Mouse (Mus musculus) stomach, postnatal 0 days (tissue): ENCODE measurements around the gene Evi2b.

Experiments
- CTCF ChIP-seq: IDR thresholded peaks from 2 replicates; pipeline ENCODE4 v1.5.1; 2016; ENCODE audit warnings: antibody characterized with exemption, low read depth, mild to moderate bottlenecking, moderate library complexity
- EP300 ChIP-seq: optimal IDR thresholded peaks from 2 replicates; pipeline ENCODE3; 2016; ENCODE audit warnings: antibody characterized with exemption

DNA sequence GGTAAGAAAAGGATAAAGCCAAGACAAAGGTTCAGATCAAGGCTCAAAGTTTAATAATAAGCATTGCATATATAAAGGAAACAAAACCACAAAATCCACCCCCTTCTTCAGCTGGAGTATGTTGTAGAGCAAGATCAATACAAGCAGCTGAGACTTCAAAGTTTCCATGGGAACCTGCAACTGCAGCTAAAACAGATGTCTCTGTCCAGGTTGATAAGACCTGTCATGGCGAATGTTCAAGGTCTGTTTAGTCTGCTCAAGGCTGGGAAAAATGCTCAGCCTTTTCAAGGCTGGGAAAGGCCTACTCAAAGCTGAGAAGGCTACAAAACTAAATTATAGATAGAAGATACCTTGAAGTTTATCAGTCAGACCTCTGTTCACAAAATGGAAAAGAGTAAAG, 29.1 kb upstream of the Evi2b start:
- TF ChIP-seq EP300 (no peak), CTCF (no peak)
